Mouse (Mus musculus) kidney, adult 2 months (tissue): ENCODE results near the gene Sec1.

Source experiments
- CTCF ChIP-seq: fragments of 200-500 bp; conservative IDR thresholded peaks from 2 replicates; pipeline ENCODE4 v1.5.1; 2011; ENCODE audit warnings: low read depth, mild to moderate bottlenecking, control low read depth, low read length, moderate library complexity, mixed read lengths; ENCODE audit not compliant: insufficient read depth, insufficient read length
- POLR2A ChIP-seq: fragments of 200-500 bp; IDR thresholded peaks from one replicate; pipeline ENCODE4 v1.6.1; 2011; ENCODE audit warnings: low read depth, low read length, control low read depth

DNA sequence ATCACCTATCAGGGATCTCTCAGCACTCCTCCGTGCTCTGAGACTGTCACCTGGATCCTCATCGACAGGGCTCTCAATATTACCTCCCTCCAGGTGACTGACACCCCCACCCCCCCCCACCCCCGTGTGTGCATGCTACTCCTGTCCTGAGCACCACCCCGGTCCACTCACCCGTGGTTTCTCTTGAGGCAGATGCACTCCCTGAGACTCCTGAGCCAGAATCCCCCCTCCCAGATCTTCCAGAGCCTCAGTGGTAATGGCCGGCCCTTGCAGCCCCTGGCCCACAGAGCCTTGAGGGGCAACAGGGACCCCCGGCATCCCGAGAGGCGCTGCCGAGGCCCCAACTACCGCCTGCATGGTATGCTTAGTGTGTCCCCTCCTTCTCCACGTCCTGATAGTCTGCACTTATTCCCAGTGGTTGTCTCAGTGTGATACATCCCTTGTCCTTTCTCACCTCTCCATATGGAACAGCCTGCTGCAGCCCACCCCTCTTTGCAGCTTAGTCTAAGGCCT, 9.4 kb upstream of the Sec1 start:
- TF ChIP-seq CTCF (no peak), POLR2A (no peak)
